ENCODE assay signal across 15 mouse cellular contexts in the genomic region with DNA sequence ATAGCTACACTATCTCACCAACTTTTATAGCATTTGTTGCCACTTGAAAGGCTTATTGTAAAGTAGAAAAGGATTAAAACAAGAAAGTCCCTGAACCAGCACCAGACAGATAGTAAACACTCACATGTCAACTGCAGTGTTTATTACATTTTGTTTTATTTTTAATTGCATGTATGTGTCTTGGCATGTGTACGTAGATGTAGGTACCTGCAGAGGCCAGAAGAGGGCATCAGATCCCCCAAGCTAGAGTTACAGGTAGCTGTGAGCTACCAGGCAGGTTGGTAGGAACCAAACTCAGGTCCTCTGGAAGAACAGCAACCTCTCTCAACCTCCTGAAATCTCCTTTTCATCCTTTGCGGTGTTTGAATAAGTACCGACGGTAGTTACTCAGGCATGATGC.
DNase-seq lines count a peak whose midpoint lies in the region; ATAC-seq and TF ChIP-seq lines count a peak whose summit lies in the region.
"Had no signal": no experiment of that assay in that cellular context is flagged by ENCODE, and none has a peak within 500 bp of the region (broad histone marks: within the 10 kb centered on the region; RNA-seq: fewer than 3 reads in every experiment).

No protein-coding gene starts in this region.

- peak; percentile 20; the same call in 1 of the 2 replicates for TF ChIP-seq CTCF in forebrain, postnatal 0 days (IDR thresholded peaks at IDR 0.05; ENCODE audit: low read depth)
- TF ChIP-seq CTCF in hindbrain, postnatal 0 days (IDR thresholded peaks at IDR 0.05; ENCODE audit: low read depth) = no peak

- no peak for DNase-seq in forebrain, postnatal 0 days
- DNase-seq in thymus, postnatal 4 days = peak; percentile 18
- no peak for DNase-seq in thymus, postnatal 10 days (ENCODE audit: low spot score in 2 of 2)
- DNase-seq in heart, postnatal 4 days = no peak
- no peak for DNase-seq in hindbrain, postnatal 0 days (ENCODE audit: low spot score)
- no peak for DNase-seq in adrenal gland, postnatal 14 days
- DNase-seq: gastrocnemius, postnatal 10 days had no signal

- no peaks in the 10 kb centered on the region for H3K36me3 ChIP-seq in forebrain, postnatal 0 days (ENCODE audit: insufficient read depth)
- no peaks in the 10 kb centered on the region for H3K36me3 ChIP-seq in forebrain, embryonic 12.5 days (replicated peaks)
- H3K36me3 ChIP-seq in hindbrain, postnatal 0 days (ENCODE audit: insufficient read depth, low read length) = no peaks in the 10 kb centered on the region
- H3K36me3 ChIP-seq: embryonic facial prominence, embryonic 12.5 days; forebrain, embryonic 10.5 days; heart, embryonic 13.5 days; midbrain, embryonic 13.5 days had no signal

- no peaks in the 10 kb centered on the region for H3K27me3 ChIP-seq in forebrain, postnatal 0 days (ENCODE audit: insufficient read depth, low read length)
- H3K27me3 ChIP-seq in forebrain, embryonic 12.5 days = no peaks in the 10 kb centered on the region
- H3K27me3 ChIP-seq in hindbrain, postnatal 0 days (ENCODE audit: insufficient read depth, low read length) = no peaks in the 10 kb centered on the region
- H3K27me3 ChIP-seq: embryonic facial prominence, embryonic 12.5 days; midbrain, embryonic 13.5 days had no signal

- H3K27ac ChIP-seq in forebrain, postnatal 0 days (ENCODE audit: low read depth, low read length) = no peak overlapping the region
- no peak overlapping the region for H3K27ac ChIP-seq in forebrain, embryonic 12.5 days
- H3K27ac ChIP-seq in hindbrain, postnatal 0 days = no peak overlapping the region
- H3K27ac ChIP-seq: embryonic facial prominence, embryonic 12.5 days; forebrain, embryonic 10.5 days; heart, embryonic 13.5 days; kidney, postnatal 0 days; midbrain, embryonic 13.5 days had no signal

- H3K9me3 ChIP-seq in forebrain, postnatal 0 days (ENCODE audit: low read length) = no peaks in the 10 kb centered on the region
- no peaks in the 10 kb centered on the region for H3K9me3 ChIP-seq in forebrain, embryonic 12.5 days
- no peaks in the 10 kb centered on the region for H3K9me3 ChIP-seq in hindbrain, postnatal 0 days (ENCODE audit: low read length)
- H3K9me3 ChIP-seq: embryonic facial prominence, embryonic 12.5 days; forebrain, embryonic 10.5 days; midbrain, embryonic 13.5 days had no signal

- H3K9ac ChIP-seq in forebrain, postnatal 0 days = no peak overlapping the region
- H3K9ac ChIP-seq in forebrain, embryonic 12.5 days = no peak overlapping the region
- H3K9ac ChIP-seq in hindbrain, postnatal 0 days (replicated peaks; ENCODE audit: low read length) = no peak overlapping the region
- H3K9ac ChIP-seq: embryonic facial prominence, embryonic 12.5 days; heart, embryonic 13.5 days; lung, embryonic 14.5 days; midbrain, embryonic 13.5 days had no signal

- no peak overlapping the region for H3K4me2 ChIP-seq in forebrain, postnatal 0 days (ENCODE audit: low read depth)
- H3K4me2 ChIP-seq in forebrain, embryonic 12.5 days = no peak overlapping the region
- H3K4me2 ChIP-seq in hindbrain, postnatal 0 days (ENCODE audit: low read depth, low read length) = no peak overlapping the region
- H3K4me2 ChIP-seq: embryonic facial prominence, embryonic 12.5 days; heart, embryonic 13.5 days; lung, embryonic 14.5 days; midbrain, embryonic 13.5 days had no signal

- no peak overlapping the region for H3K4me3 ChIP-seq in forebrain, postnatal 0 days (ENCODE audit: low read depth, low read length)
- no peak overlapping the region for H3K4me3 ChIP-seq in forebrain, embryonic 12.5 days (replicated peaks)
- H3K4me3 ChIP-seq in hindbrain, postnatal 0 days (ENCODE audit: low read length) = no peak overlapping the region
- H3K4me3 ChIP-seq: embryonic facial prominence, embryonic 12.5 days; forebrain, embryonic 10.5 days; heart, embryonic 13.5 days; midbrain, embryonic 13.5 days had no signal

- WGBS in forebrain, postnatal 0 days = 96% methylated on average over 4 of the region's 4 CpGs
- WGBS in forebrain, embryonic 12.5 days = over 99% methylated on average over 4 of the region's 4 CpGs
- 97% methylated on average over 4 of the region's 4 CpGs for WGBS in hindbrain, postnatal 0 days

- no peaks in the 10 kb centered on the region for H3K4me1 ChIP-seq in forebrain, postnatal 0 days (ENCODE audit: insufficient read depth)
- no peaks in the 10 kb centered on the region for H3K4me1 ChIP-seq in forebrain, embryonic 12.5 days
- no peaks in the 10 kb centered on the region for H3K4me1 ChIP-seq in hindbrain, postnatal 0 days (ENCODE audit: insufficient read depth, low read length)
- H3K4me1 ChIP-seq: embryonic facial prominence, embryonic 12.5 days; heart, embryonic 13.5 days; midbrain, embryonic 13.5 days had no signal

- ATAC-seq in forebrain, postnatal 0 days = no peak; the same call in 1 of the 2 replicates
- no peak for ATAC-seq in forebrain, embryonic 12.5 days (ENCODE audit: low FRiP score)
- ATAC-seq in granulocyte monocyte progenitor cell, adult 5-6 weeks (replicated peaks; ENCODE audit: poor library complexity, severe bottlenecking) = peak; percentile 31; the same call in 1 of the 2 replicates
- no peak for ATAC-seq in hindbrain, postnatal 0 days
